In the genomic region with DNA sequence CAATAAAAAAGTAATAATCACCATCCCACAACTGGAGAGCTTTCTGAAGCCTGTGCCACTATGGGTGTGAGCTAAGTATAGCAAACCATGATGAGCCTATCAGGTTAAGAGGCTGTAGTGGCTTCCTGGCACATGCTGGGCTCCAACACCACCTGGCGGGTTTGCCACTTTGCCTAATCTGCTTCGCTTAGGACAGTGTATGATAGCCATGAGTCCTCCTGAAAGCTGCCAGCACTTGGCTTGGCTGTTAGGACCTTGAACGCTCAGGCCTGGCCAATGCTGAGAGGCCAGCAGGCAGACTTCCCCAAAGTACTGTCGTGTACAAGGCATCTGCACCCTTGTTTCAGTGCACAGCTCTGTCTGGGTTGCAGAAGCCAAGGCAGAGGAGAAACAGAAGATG, we compare ENCODE assay signal across 19 mouse cellular contexts. TPM values are rescaled to one million over a fixed set of nuclear protein-coding genes. Genes with fewer than 3 reads are reported as not detected.
DNase-seq lines count a peak whose midpoint lies in the region; ATAC-seq and TF ChIP-seq lines count a peak whose summit lies in the region.
"Had no signal": no experiment of that assay in that cellular context is flagged by ENCODE, and none has a peak within 500 bp of the region (broad histone marks: within the 10 kb centered on the region; RNA-seq: fewer than 3 reads in every experiment).

No protein-coding gene starts in this region.

- intact Hi-C loops in heart, postnatal 36 days (cut with DNase I), result loop anchor here (5.0 kb wide), 1 partner anchor 159 kb away; no protein-coding TSS in a partner anchor
- intact Hi-C loops in left cerebral cortex, postnatal 4 days (cut with DNase I), result loop anchor here (10.0 kb wide), 2 partner anchors 107 to 177 kb away; partner anchors contain the start of gene Mrgprg

- TF ChIP-seq CTCF in cerebellum, adult 2 months (IDR thresholded peaks at IDR 0.05; ENCODE audit: borderline replicate concordance, insufficient read depth, low read depth, low read length), result no peak

- 15% methylated on average over 4 of the region's 4 CpGs for WGBS in cerebellum, adult 2 months
- WGBS in midbrain, embryonic 16.5 days, result 86% methylated on average over 4 of the region's 4 CpGs

- ATAC-seq in midbrain, embryonic 16.5 days, result no peak
- ATAC-seq: forebrain, embryonic 16.5 days had no signal

- peak; percentile 80 for DNase-seq in gastrocnemius, adult 18-20 months (ENCODE audit: low spot score)
- DNase-seq in gastrocnemius, postnatal 4 days (ENCODE audit: low spot score in 2 of 2), result no peak
- DNase-seq in cerebellum, adult 2 months, result peak; percentile 57 to 80
- peak; percentile 53 to 78 for DNase-seq in gastrocnemius, adult 8-10 months (ENCODE audit: low spot score in 2 of 2)
- DNase-seq in heart, postnatal 36 days, result peak; percentile 30 to 44
- no peak for DNase-seq in left cerebral cortex, adult 9 months (ENCODE audit: low spot score in 2 of 2)
- DNase-seq in left cerebral cortex, postnatal 4 days, result no peak
- DNase-seq: B cell, adult 2 months; embryo, embryonic 11 days; kidney, adult 18-20 months; layer of hippocampus, postnatal 36 days; lung, adult 18-20 months; lung, postnatal 4 days; midbrain, embryonic 14.5 days had no signal

- H3K4me2 ChIP-seq in midbrain, embryonic 16.5 days (ENCODE audit: low read length), result no peak overlapping the region
- H3K4me2 ChIP-seq: heart, embryonic 13.5 days; hindbrain, embryonic 14.5 days; limb, embryonic 13.5 days had no signal

- no peak for TF ChIP-seq POLR2A in cerebellum, adult 2 months (IDR thresholded peaks at IDR 0.05; ENCODE audit: borderline replicate concordance, insufficient read depth, low read length)

- H3K9me3 ChIP-seq in midbrain, embryonic 16.5 days (replicated peaks; ENCODE audit: control insufficient read depth, low read length, poor library complexity, severe bottlenecking), result no peaks in the 10 kb centered on the region
- H3K9me3 ChIP-seq: heart, embryonic 13.5 days; limb, embryonic 13.5 days had no signal

- H3K36me3 ChIP-seq in midbrain, embryonic 16.5 days (ENCODE audit: control insufficient read depth, insufficient read depth, low read length), result peaks cover 37% of the 10 kb centered on the region

- H3K4me3 ChIP-seq in cerebellum, adult 2 months (replicated peaks; ENCODE audit: insufficient read depth, low read depth, low read length), result no peak overlapping the region
- H3K4me3 ChIP-seq in midbrain, embryonic 16.5 days (ENCODE audit: low read depth, low read length), result no peak overlapping the region
- H3K4me3 ChIP-seq: heart, embryonic 13.5 days; limb, embryonic 13.5 days had no signal

- H3K27ac ChIP-seq in cerebellum, adult 2 months (ENCODE audit: insufficient read depth, low read length), result no peak overlapping the region
- no peak overlapping the region for H3K27ac ChIP-seq in midbrain, embryonic 16.5 days (ENCODE audit: low read length)
- H3K27ac ChIP-seq: heart, embryonic 13.5 days; hindbrain, embryonic 14.5 days; limb, embryonic 13.5 days had no signal

- no peaks in the 10 kb centered on the region for H3K27me3 ChIP-seq in cerebellum, adult 2 months (ENCODE audit: control insufficient read depth, insufficient read depth, low read length)
- H3K27me3 ChIP-seq in midbrain, embryonic 16.5 days (ENCODE audit: control insufficient read depth, insufficient read depth, low read depth, low read length), result no peaks in the 10 kb centered on the region
- H3K27me3 ChIP-seq: heart, embryonic 13.5 days; limb, embryonic 13.5 days had no signal

- no peak overlapping the region for H3K9ac ChIP-seq in midbrain, embryonic 16.5 days (ENCODE audit: low read depth, low read length)
- H3K9ac ChIP-seq: heart, embryonic 13.5 days; hindbrain, embryonic 14.5 days; limb, embryonic 13.5 days had no signal

- peaks cover 3% of the 10 kb centered on the region; the same call in 1 of the 2 replicates for H3K4me1 ChIP-seq in cerebellum, adult 2 months (ENCODE audit: control insufficient read depth, insufficient read depth, low read length)
- H3K4me1 ChIP-seq in midbrain, embryonic 16.5 days (ENCODE audit: control insufficient read depth, insufficient read depth, low read length), result no peaks in the 10 kb centered on the region
- H3K4me1 ChIP-seq: heart, embryonic 13.5 days; limb, embryonic 13.5 days had no signal

RNA-seq across cellular contexts. Expression of gene Cars, which starts 11.9 kb away (rescaled TPM):
- total RNA-seq in gastrocnemius, adult 18-20 months (2021), result 10 to 100 TPM; 37.3 to 39.9 TPM
- 10 to 100 TPM; 45.7 to 48.3 TPM for total RNA-seq in gastrocnemius, postnatal 4 days (2021)
- polyA plus RNA-seq in cerebellum, adult 2 months (2012; rRNA removed), result 46.2 and 50.1 TPM in 2 replicates
- 10 to 100 TPM; 31.9 to 41.9 (median 38.4) TPM for total RNA-seq in gastrocnemius, adult 8-10 months (2022)
- total RNA-seq in heart, postnatal 36 days (2021), result 10 to 100 TPM; 22.6 to 23.6 TPM
- 70.5 and 78.6 TPM in 2 replicates for polyA plus RNA-seq in midbrain, embryonic 16.5 days (2015; fragmentation: Nextera tagmentation; extraction: Ambion mirVana)
- 10 to 100 TPM; 77.5 to 91.2 TPM for total RNA-seq in left cerebral cortex, postnatal 4 days (2021)

RNA-seq across cellular contexts. Expression of gene Nap1l4, which starts 39.1 kb away (rescaled TPM):
- total RNA-seq in gastrocnemius, adult 18-20 months (2021), result 100 to 1,000 TPM; 191 to 200 TPM
- total RNA-seq in gastrocnemius, postnatal 4 days (2021), result 100 to 1,000 TPM; 160 to 164 TPM
- 164 and 185 TPM in 2 replicates for polyA plus RNA-seq in cerebellum, adult 2 months (2012; rRNA removed)
- 100 to 1,000 TPM; 181 to 185 (median 183) TPM for total RNA-seq in gastrocnemius, adult 8-10 months (2022)
- total RNA-seq in heart, postnatal 36 days (2021), result 100 to 1,000 TPM; 181 to 193 TPM
- polyA plus RNA-seq in midbrain, embryonic 16.5 days (2015; fragmentation: Nextera tagmentation; extraction: Ambion mirVana), result 327 and 338 TPM in 2 replicates
- total RNA-seq in left cerebral cortex, postnatal 4 days (2021), result 100 to 1,000 TPM; 177 to 178 TPM

RNA-seq across cellular contexts. Expression of gene Tnfrsf26, which starts 40.5 kb away (rescaled TPM):
- total RNA-seq in gastrocnemius, adult 18-20 months (2021), result under 1 TPM; 0.19 to 0.21 TPM
- total RNA-seq in gastrocnemius, postnatal 4 days (2021), result under 1 TPM; 0.49 to 0.75 TPM
- polyA plus RNA-seq in cerebellum, adult 2 months (2012; rRNA removed), result 0.05 TPM in 2 replicates
- under 1 TPM; 0.07 to 0.21 (median 0.14) TPM for total RNA-seq in gastrocnemius, adult 8-10 months (2022)
- total RNA-seq in heart, postnatal 36 days (2021), result under 1 TPM; 0.44 to 0.81 TPM
- polyA plus RNA-seq in midbrain, embryonic 16.5 days (2015; fragmentation: Nextera tagmentation; extraction: Ambion mirVana), result 0.16 and 0.24 TPM in 2 replicates
- under 1 TPM; 0.18 to 0.20 TPM for total RNA-seq in left cerebral cortex, postnatal 4 days (2021)
- polyA plus RNA-seq: forebrain, embryonic 16.5 days had no signal

Comparison
In these comparisons a context has a peak if more than half of its experiments do, and no peak if none do; other contexts are left out.
1. DNase-seq: peak in gastrocnemius, adult 18-20 months (single experiment), cerebellum, adult 2 months (2 of 2), gastrocnemius, adult 8-10 months (2 of 2) and heart, postnatal 36 days (2 of 2); none in gastrocnemius, postnatal 4 days (0 of 2), left cerebral cortex, adult 9 months (0 of 2) and left cerebral cortex, postnatal 4 days (single experiment).